Mouse (Mus musculus) limb, embryonic 13.5 days (tissue): ENCODE results near the gene Acbd5. TPM values are rescaled to one million over a fixed set of nuclear protein-coding genes. Genes with fewer than 3 reads are reported as not detected.
A peak's percentile ranks its signal among the peaks of the same experiment; 100 is the strongest.

Experiments
- ATAC-seq: fragments of 200-750 bp; cut with Nextera tagmentation; 2 replicates; pipeline ENCODE4 v1.8.0; 2017; ENCODE audit warnings: low read depth, moderate number of reproducible peaks, moderate TSS enrichment; ENCODE audit not compliant: low FRiP score
- H3K27ac ChIP-seq: fragments of 300-500 bp; sonication (generic); 2 replicates; pipeline ENCODE4 v1.5.1; 2015; ENCODE audit warnings: inconsistent platforms, mild to moderate bottlenecking, moderate library complexity
- H3K27me3 ChIP-seq: fragments of 300-500 bp; sonication (generic); 2 replicates; pipeline ENCODE4 v1.6.1; 2015; ENCODE audit warnings: mild to moderate bottlenecking, inconsistent platforms
- H3K36me3 ChIP-seq: fragments of 300-500 bp; sonication (generic); 2 replicates; pipeline ENCODE4 v1.6.1; 2015; ENCODE audit warnings: inconsistent platforms, mild to moderate bottlenecking, moderate library complexity
- H3K4me1 ChIP-seq: fragments of 300-500 bp; sonication (generic); 2 replicates; pipeline ENCODE4 v1.6.1; 2015; ENCODE audit warnings: inconsistent platforms
- H3K4me2 ChIP-seq: fragments of 300-500 bp; sonication (generic); replicated peaks from 2 replicates; pipeline ENCODE4 v1.6.1; 2015; ENCODE audit warnings: inconsistent platforms, mild to moderate bottlenecking, moderate library complexity
- H3K4me3 ChIP-seq: fragments of 300-500 bp; sonication (generic); 2 replicates; pipeline ENCODE4 v1.5.1; 2015; ENCODE audit warnings: moderate library complexity, mild to moderate bottlenecking, inconsistent platforms
- H3K9ac ChIP-seq: fragments of 300-500 bp; sonication (generic); 2 replicates; pipeline ENCODE4 v1.6.1; 2015; ENCODE audit warnings: mild to moderate bottlenecking, inconsistent platforms
- H3K9me3 ChIP-seq: fragments of 300-500 bp; sonication (generic); 2 replicates; pipeline ENCODE4 v1.6.1; 2016; ENCODE audit warnings: inconsistent platforms
- WGBS: fragments of 180-500 bp; shearing (Covaris S2); methylation state at CpG from one replicate; pipeline ENCODE4 v1.1.7; 2015; 5-methylcytosine and 5-hydroxymethylcytosine counted together
- polyA plus RNA-seq: library from polyadenylated mRNA; unstranded; fragments of >200 nt; fragmentation: Nextera tagmentation; extraction: Ambion mirVana; gene quantifications from 2 replicates; pipeline ENCODE4 v1.2.1, GENCODE M21; 2015

Gene Acbd5
- polyA plus RNA-seq: 38.1 and 39.5 TPM in 2 replicates

DNA sequence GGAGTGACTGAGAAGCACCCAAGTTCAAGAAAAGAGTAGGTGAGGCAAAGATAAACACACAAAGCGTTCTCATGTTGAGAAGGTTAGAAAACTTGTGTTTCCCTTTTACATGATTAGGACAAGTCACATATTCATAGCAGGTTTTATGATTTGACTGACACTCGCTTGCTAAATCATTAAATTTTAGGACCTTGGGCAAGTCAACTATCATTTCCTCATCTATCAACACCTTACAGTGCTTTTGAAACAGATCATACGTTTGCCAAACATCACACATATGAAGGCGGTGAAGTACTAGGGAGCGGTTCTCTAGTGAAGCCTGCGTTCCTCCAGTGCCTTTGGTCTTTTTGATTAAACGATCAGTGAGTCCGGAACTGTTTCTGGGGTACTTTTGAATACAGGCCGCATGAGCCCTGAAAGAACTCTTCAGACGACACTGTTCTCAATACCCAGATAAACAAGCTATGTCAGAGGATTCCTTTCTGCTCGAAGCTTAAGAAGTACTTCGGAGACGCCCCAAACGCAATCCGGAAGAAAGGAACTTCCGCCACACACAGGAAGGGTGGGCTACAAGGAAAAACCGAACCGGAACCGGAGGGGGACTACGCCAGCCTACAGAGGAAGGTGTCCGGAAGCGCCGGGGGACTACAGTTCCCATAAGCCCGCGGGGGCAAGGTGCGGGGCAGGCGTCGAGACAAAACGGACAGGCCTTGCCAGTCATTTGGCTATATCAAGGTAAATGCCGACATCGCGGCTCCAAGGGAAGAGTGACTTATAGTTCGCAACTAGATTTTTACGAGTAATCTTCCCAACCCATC, at the start of gene Acbd5:
Gene Acbd5, plus strand, starts transcription at position 616 of the 818 bp plus-strand sequence.
- Histone ChIP-seq H3K27me3 (no peaks in the 10 kb centered on the region), H3K27ac (peak within 1 kb of the TSS; percentile 97), H3K9me3 (no peaks in the 10 kb centered on the region), H3K4me2 (peak within 1 kb of the TSS; percentile 97), H3K9ac (peak within 1 kb of the TSS; percentile 88), H3K4me1 (peaks cover 7% of the 10 kb centered on the region), H3K36me3 (no peaks in the 10 kb centered on the region; the same call in 1 of the 2 replicates), H3K4me3 (peak within 1 kb of the TSS; percentile 73)
- peak; percentile 94 for ATAC-seq
- 2% methylated on average over 34 of the region's 34 CpGs for WGBS

DNA sequence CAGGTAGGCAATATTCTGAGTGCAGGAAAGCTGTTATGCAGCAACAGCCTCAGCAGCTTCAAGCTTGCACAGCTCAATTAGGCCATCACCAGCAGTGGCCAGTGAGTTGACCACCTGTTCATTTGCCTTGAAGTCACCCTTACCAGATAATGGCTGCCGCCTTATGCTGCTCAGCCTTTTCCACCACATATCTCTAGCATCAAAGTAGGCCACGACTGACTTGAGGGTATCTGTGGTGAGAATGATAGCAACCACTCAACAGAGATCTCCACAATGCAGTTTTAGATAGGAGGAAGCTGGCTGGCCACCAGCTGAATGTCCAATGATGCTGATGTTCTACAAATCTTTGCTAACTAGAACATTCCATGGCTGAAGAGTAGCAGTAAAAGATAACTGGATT, 48.8 kb upstream of the Acbd5 start:
- Histone ChIP-seq H3K27ac (no peak overlapping the region), H3K4me3 (no peak overlapping the region), H3K4me2 (no peak overlapping the region), H3K9ac (no peak overlapping the region), H3K27me3 (no peaks in the 10 kb centered on the region), H3K36me3 (no peaks in the 10 kb centered on the region; the same call in 1 of the 2 replicates), H3K9me3 (no peaks in the 10 kb centered on the region), H3K4me1 (peaks cover 12% of the 10 kb centered on the region)
- WGBS: 89% methylated on average over 2 of the region's 2 CpGs
- no peak for ATAC-seq

DNA sequence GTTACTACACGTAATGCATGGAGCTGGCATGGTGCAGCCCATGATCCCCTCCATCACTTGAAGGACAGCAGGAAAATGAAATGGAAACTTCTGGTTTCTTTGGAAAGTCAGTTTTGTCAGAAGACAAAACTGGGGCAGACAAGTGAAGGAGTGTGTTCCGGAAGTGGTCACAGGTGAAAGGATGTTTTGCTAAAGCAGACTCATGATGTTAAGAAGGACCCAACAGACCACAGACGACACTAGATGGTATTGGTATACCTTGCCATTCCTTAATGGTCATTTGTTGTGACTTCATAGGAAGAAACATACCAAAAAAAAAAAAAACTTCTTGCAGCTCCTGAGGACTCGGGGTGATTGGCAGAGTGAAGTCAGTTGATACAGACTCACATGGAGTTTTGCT, 46.6 kb upstream of the Acbd5 start:
- no peak overlapping the region for H3K4me2 ChIP-seq
- WGBS: 93% methylated on average over 4 of the region's 4 CpGs
- ATAC-seq: no peak
- no peak overlapping the region for H3K27ac ChIP-seq
- no peaks in the 10 kb centered on the region; the same call in 1 of the 2 replicates for H3K4me1 ChIP-seq
- H3K27me3 ChIP-seq: no peaks in the 10 kb centered on the region
- H3K9me3 ChIP-seq: no peaks in the 10 kb centered on the region
- H3K4me3 ChIP-seq: no peak overlapping the region
- peaks cover 2% of the 10 kb centered on the region for H3K36me3 ChIP-seq
- H3K9ac ChIP-seq: no peak overlapping the region

DNA sequence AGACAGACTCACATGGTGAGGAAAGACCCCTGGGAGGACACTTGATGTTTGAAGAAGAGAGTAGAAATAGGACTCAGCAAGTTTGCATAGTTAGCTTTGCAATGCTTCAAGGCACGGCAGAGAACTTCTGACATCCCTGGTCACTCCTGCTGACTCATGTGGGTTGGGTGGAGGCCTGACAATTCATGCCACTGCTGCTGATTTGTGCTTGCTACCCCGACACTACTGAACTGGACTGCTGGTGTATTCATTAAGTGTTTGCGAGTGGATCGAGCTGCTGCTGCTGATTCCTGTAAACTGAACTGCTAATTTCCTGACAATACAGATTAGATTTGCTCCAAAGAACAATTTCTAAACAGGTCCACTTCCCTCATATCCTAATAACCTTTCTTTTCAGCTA, 46.2 kb upstream of the Acbd5 start:
- no peak overlapping the region for H3K27ac ChIP-seq
- H3K4me2 ChIP-seq: no peak overlapping the region
- WGBS: 58% methylated on average over 4 of the region's 4 CpGs
- H3K36me3 ChIP-seq: peaks cover 2% of the 10 kb centered on the region
- H3K4me1 ChIP-seq: no peaks in the 10 kb centered on the region; the same call in 1 of the 2 replicates
- no peaks in the 10 kb centered on the region for H3K9me3 ChIP-seq
- H3K9ac ChIP-seq: no peak overlapping the region
- ATAC-seq: no peak
- no peak overlapping the region for H3K4me3 ChIP-seq
- H3K27me3 ChIP-seq: no peaks in the 10 kb centered on the region

DNA sequence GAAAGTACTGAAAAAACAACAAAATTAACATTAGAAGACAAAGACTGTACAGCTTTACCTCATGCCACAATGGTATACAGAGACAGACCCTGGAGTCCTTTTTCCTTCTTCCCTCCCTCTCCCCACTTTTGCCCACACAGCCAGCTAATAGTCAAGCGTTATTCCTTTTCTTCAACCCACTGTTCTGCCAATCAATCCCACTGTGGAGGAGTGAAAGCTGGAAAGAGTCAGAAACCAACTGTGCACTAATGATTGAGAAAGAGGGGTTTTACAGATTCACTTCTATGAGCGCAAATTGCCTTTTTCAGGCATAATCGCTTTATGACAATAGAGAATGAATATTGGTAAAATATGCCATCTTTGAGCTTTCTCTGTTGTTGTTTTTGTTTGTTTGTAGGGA, 44.9 kb upstream of the Acbd5 start:
- no peak overlapping the region for H3K4me3 ChIP-seq
- H3K27ac ChIP-seq: no peak overlapping the region
- H3K4me2 ChIP-seq: no peak overlapping the region
- H3K4me1 ChIP-seq: no peaks in the 10 kb centered on the region; the same call in 1 of the 2 replicates
- no peaks in the 10 kb centered on the region for H3K27me3 ChIP-seq
- WGBS: 91% methylated on average over 3 of the region's 3 CpGs
- no peak for ATAC-seq
- H3K9ac ChIP-seq: no peak overlapping the region
- no peaks in the 10 kb centered on the region for H3K9me3 ChIP-seq
- peaks cover 2% of the 10 kb centered on the region for H3K36me3 ChIP-seq

DNA sequence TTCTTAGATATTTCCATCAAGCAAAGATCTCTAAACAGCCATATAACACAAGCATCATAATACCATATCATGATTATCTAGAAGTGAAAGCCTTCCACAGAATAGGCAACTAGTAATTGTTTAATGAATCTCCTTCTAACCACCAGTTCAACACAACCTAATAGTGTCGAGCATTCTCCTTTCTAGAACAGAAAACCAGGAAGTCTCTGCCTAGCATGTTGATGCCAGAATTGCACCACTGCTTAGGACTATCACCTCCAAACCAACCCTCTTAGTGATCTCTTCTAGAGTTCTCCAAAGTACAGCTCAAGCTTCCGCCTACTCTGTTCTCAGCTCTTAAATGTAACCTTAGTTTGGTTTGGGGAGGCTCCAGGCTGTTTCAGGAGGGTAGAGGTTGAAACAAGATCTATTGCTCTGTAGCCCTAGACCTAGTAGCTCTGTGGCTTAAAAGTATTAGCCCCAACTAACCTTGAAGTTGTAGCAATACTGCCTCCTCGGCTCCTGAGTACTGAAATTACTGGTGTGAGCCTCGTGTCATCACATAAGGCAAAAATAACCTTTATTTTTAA, 44.2 kb upstream of the Acbd5 start:
- WGBS: 90% methylated on average over 4 of the region's 4 CpGs
- Histone ChIP-seq H3K36me3 (peaks cover 3% of the 10 kb centered on the region), H3K4me1 (no peaks in the 10 kb centered on the region; the same call in 1 of the 2 replicates), H3K27ac (no peak overlapping the region), H3K27me3 (no peaks in the 10 kb centered on the region), H3K4me2 (no peak overlapping the region), H3K9me3 (no peaks in the 10 kb centered on the region), H3K4me3 (no peak overlapping the region), H3K9ac (no peak overlapping the region)
- ATAC-seq: no peak

DNA sequence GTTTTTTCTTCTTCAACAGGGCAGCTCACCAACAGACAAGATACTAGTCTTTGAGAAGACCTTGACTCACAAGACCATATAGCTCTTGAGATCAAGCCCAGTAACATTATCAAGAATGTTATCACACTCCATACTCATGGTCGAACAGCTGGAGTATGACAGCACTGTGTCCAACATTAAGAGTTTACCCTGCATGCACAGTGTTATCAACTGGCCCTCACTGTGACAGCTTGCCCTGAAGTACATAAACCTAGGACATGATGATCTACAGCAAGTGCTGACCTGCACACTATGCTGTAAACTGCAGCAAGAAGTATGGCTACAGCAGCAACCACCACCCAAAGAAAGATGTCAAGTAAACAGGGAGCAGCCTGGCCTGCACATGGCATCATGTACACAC, 41.6 kb upstream of the Acbd5 start:
- Histone ChIP-seq H3K9me3 (peaks cover 3% of the 10 kb centered on the region; the same call in 1 of the 2 replicates), H3K4me3 (no peak overlapping the region), H3K36me3 (peaks cover 17% of the 10 kb centered on the region), H3K4me2 (no peak overlapping the region), H3K9ac (no peak overlapping the region), H3K4me1 (no peaks in the 10 kb centered on the region; the same call in 1 of the 2 replicates), H3K27me3 (no peaks in the 10 kb centered on the region), H3K27ac (no peak overlapping the region)
- ATAC-seq: no peak
- 100% methylated on average over 1 of the region's 1 CpGs for WGBS

DNA sequence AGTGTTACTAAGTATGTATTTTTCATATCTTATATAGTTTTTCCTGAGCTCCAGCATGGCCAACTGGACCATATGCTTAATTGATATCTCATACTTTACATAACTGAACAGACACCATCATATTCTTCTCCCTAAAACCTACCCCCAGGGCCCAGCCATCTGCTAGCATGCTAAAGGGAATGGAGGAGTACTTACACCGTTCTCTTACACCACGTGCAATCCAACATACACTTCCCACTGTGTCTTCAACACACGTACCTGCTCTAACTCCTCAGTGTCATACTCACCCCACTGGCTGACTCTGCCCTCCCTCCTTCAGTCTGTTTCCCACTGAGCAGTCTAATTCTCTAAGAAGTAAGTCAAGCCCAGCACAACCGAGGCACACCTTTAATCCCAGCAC, 39.1 kb upstream of the Acbd5 start:
- Histone ChIP-seq H3K9ac (no peak overlapping the region), H3K4me3 (no peak overlapping the region), H3K4me1 (no peaks in the 10 kb centered on the region), H3K9me3 (peaks cover 3% of the 10 kb centered on the region; the same call in 1 of the 2 replicates), H3K36me3 (peaks cover 17% of the 10 kb centered on the region), H3K27me3 (no peaks in the 10 kb centered on the region), H3K4me2 (no peak overlapping the region), H3K27ac (no peak overlapping the region)
- WGBS: 87% methylated on average over 4 of the region's 4 CpGs
- ATAC-seq: no peak

DNA sequence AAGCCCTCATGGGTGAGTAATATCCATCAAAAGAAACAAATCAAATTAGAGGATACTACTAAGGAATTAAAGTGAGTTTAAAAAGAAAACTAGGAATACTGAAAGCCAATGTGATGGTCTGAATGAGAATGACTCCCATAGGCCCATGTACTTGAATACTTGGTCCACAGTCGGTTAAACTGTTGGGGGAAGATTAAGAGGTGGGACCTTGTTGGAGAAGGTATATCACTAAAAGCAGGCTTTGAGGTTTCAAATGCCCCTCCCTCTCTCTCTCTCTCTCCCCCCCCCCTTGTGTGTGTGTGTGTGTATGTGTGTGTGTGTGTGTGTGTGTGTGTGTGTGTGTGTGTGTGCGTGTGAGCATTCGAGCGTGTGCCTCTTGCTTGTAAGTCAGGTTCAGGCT, 37.3 kb upstream of the Acbd5 start:
- ATAC-seq: no peak
- WGBS: 93% methylated on average over 4 of the region's 4 CpGs
- Histone ChIP-seq H3K4me3 (no peak overlapping the region), H3K27ac (no peak overlapping the region), H3K9me3 (peaks cover 3% of the 10 kb centered on the region; the same call in 1 of the 2 replicates), H3K4me1 (no peaks in the 10 kb centered on the region), H3K9ac (no peak overlapping the region), H3K4me2 (no peak overlapping the region), H3K36me3 (peaks cover 15% of the 10 kb centered on the region), H3K27me3 (no peaks in the 10 kb centered on the region)

DNA sequence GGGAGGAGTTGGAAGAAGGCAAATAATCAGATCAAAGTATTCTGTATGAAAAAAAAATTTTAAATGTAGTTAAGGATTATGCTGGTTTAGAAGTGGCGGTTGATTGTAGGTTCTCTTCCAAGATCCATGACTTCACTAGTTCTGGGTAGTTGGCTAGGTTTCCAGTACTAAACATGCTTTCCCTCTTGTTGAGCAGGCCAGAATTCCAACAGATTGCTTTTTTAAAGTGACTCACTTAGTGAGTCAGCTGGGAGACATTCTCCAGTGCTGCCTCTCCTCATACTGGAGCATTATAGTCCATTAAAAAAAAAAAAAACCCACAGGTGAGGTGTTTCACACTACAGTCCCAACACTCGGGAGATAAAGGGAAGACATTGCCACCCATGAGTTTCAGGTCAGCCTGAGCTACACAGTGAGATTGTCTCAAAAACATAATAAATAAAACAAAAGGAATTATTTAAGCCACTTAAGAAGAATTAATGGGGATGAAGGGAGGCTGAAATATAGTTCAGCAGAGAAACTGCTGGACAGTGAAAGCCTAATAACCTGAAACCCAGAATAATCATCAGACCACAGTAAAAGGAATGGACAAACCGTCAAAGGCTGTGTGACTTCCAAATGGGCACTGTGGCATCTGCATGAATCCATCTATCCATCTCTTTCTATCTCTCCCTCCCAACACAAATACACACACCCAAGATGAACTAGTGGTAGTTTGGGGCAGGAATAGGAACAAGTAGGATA, 33.1 kb upstream of the Acbd5 start:
- H3K9ac ChIP-seq: no peak overlapping the region
- no peak for ATAC-seq
- H3K27me3 ChIP-seq: no peaks in the 10 kb centered on the region
- 83% methylated on average over 3 of the region's 3 CpGs for WGBS
- no peak overlapping the region for H3K4me2 ChIP-seq
- peaks cover 23% of the 10 kb centered on the region for H3K4me1 ChIP-seq
- no peak overlapping the region for H3K4me3 ChIP-seq
- H3K27ac ChIP-seq: no peak overlapping the region
- H3K36me3 ChIP-seq: peaks cover 6% of the 10 kb centered on the region
- H3K9me3 ChIP-seq: peaks cover under 1% of the 10 kb centered on the region; the same call in 1 of the 2 replicates

DNA sequence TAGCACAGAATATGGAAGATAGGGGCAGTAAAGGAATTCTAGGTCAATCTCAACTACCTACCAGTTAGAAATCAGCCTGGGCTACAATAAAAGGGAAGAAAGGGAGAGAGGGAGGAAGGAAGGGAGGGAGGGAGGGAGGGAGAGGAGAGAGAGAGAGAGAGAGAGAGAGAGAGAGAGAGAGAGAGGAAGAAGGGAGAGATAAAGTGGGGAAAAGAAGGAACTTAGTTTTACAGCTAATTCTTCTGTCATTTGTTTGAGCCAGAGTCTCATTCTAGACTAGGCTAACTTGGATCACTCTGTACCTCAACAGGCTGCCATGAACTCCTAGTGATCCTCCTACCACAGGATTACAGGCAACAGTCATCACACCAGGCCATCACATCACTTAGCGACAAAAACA, 32.5 kb upstream of the Acbd5 start:
- peaks cover 5% of the 10 kb centered on the region; the same call in 1 of the 2 replicates for H3K36me3 ChIP-seq
- no peak for ATAC-seq
- WGBS: 88% methylated on average over 1 of the region's 1 CpGs
- no peaks in the 10 kb centered on the region for H3K9me3 ChIP-seq
- H3K9ac ChIP-seq: no peak overlapping the region
- peaks cover 23% of the 10 kb centered on the region for H3K4me1 ChIP-seq
- H3K4me3 ChIP-seq: no peak overlapping the region
- no peak overlapping the region for H3K4me2 ChIP-seq
- no peak overlapping the region for H3K27ac ChIP-seq
- no peaks in the 10 kb centered on the region for H3K27me3 ChIP-seq
